Mouse (Mus musculus): Measurements from ENCODE around the gene Nipsnap2. TPM values are rescaled to one million over a fixed set of nuclear protein-coding genes. Genes with fewer than 3 reads are reported as not detected.
A peak's percentile ranks its signal among the peaks of the same experiment; 100 is the strongest.

Gene Nipsnap2
- polyA plus RNA-seq, 1 experiment from 2014 or later = 363 TPM

DNA sequence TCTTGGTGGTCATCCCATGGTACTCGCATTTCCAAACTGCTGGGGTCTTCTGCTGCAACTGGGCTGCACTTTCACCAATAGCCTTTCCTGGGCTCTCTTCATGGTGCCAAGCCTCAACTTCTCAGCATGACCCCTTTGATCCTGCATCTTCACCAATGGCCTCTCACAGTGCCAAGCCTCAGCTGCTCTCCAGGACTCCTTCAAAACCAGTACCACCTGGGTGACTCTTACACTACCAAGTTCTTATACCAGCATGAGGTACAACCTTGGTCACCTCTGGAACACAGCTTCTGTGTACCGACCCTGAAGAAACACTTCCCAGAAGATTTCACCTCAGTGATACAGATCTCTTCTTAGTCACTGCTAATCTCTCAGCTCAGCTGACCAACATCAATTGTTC, 16.5 kb upstream of the Nipsnap2 start, which contains the start of gene Sept14:
Gene Sept14 (minus strand): TSS at position 101 of the 400 bp plus-strand sequence.
- no peak for ATAC-seq (ENCODE audit: insufficient number of reproducible peaks, insufficient read depth, low FRiP score, low read depth)
- Histone ChIP-seq H3K9ac (ENCODE audit: low read length) (no peak within 1 kb of the TSS), H3K9me3 (ENCODE audit: control insufficient read depth, low read length) (no peaks in the 10 kb centered on the region), H3K4me2 (ENCODE audit: low read length) (no peak within 1 kb of the TSS), H3K27ac (replicated peaks in 1 of 2; ENCODE audit: control insufficient read depth in 1 of 2, insufficient read depth in 1 of 2, low read depth in 2 of 2, low read length in 2 of 2) (no peak within 1 kb of the TSS), H3K4me3 (ENCODE audit: control insufficient read depth in 1 of 2, insufficient read depth in 1 of 2, low read depth in 1 of 2, low read length in 2 of 2) (no peak within 1 kb of the TSS), H3K4me1 (ENCODE audit: control insufficient read depth in 2 of 2, insufficient read depth in 2 of 2, low read length in 2 of 2) (no peaks in the 10 kb centered on the region), H3K27me3 (ENCODE audit: control insufficient read depth, insufficient read depth, low read length) (no peaks in the 10 kb centered on the region), H3K36me3 (ENCODE audit: control insufficient read depth, insufficient read depth, low read length) (no peaks in the 10 kb centered on the region)
- WGBS = 62% methylated on average over 2 of the region's 2 CpGs

DNA sequence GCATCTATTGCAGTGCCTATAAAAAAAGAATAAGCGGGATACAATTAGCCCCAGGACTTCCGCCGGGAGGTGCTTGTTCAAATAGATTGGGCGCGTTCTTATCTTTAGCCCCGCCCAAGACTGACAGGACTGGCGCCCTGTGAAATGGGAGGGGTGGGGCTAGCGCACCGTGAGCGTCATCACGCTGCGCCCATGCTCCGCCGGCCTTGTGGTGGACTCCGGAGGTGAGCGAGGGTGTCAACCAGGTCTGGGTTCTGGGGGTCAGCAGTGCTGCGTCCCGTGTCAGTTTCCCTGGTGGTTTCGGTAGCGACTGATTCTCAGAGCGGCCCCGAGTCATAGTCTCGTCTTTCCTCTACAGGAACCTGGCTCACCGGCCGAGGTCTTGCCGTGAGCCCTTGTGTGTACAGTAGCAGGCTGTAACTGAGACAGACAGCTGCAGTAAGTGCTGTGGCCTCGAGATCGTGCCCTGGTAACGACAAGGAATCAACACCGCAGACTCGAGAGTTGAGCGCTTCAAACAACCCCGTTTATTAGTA, 9.5 kb upstream of the Nipsnap2 start, which contains the start of gene Mrps17:
Gene Mrps17 (plus strand): TSS at position 172 of the 536 bp plus-strand sequence.
- Histone ChIP-seq H3K27me3 (ENCODE audit: control insufficient read depth, insufficient read depth, low read length) (no peaks in the 10 kb centered on the region), H3K36me3 (ENCODE audit: control insufficient read depth, insufficient read depth, low read length) (peaks cover 40% of the 10 kb centered on the region), H3K4me3 (ENCODE audit: control insufficient read depth in 1 of 2, insufficient read depth in 1 of 2, low read depth in 1 of 2, low read length in 2 of 2) (peak within 1 kb of the TSS; percentile 67 to 84), H3K4me1 (ENCODE audit: control insufficient read depth in 2 of 2, insufficient read depth in 2 of 2, low read length in 2 of 2) (peaks cover 0 to 8% of the 10 kb centered on the region in 2 experiments; a peak in 2 of 4 replicates), H3K4me2 (ENCODE audit: low read length) (peak within 1 kb of the TSS; percentile 88), H3K9ac (ENCODE audit: low read length) (peak within 1 kb of the TSS; percentile 88), H3K9me3 (ENCODE audit: control insufficient read depth, low read length) (no peaks in the 10 kb centered on the region), H3K27ac (replicated peaks in 1 of 2; ENCODE audit: control insufficient read depth in 1 of 2, insufficient read depth in 1 of 2, low read depth in 2 of 2, low read length in 2 of 2) (peak within 1 kb of the TSS; percentile 46 to 59)
- ATAC-seq (ENCODE audit: insufficient number of reproducible peaks, insufficient read depth, low FRiP score, low read depth) = peak; percentile 96
- under 1% methylated on average over 33 of the region's 33 CpGs for WGBS

DNA sequence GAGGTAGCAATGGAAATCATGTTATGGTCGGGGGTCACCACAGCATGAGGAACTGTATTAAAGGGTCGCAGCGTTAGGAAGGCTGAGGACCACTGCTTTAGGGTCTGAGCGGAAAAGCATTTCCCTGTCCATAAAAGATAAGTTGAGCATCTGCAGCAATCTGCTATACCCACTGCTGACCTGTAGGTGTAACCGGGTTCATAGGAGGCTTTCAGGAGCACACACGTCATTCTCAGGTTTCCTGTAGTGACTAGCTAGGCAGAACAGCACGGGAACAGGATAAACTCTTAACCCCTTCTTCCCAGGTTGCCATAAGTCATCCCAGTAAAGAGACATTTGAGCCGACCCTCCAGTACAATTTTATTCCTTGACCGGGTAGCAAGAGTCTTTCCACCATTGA, 7.8 kb upstream of the Nipsnap2 start:
- Histone ChIP-seq H3K9me3 (ENCODE audit: control insufficient read depth, low read length) (no peaks in the 10 kb centered on the region), H3K4me2 (ENCODE audit: low read length) (no peak overlapping the region), H3K27me3 (ENCODE audit: control insufficient read depth, insufficient read depth, low read length) (no peaks in the 10 kb centered on the region), H3K4me1 (ENCODE audit: control insufficient read depth in 2 of 2, insufficient read depth in 2 of 2, low read length in 2 of 2) (peaks cover 0 to 8% of the 10 kb centered on the region in 2 experiments; a peak in 2 of 4 replicates), H3K36me3 (ENCODE audit: control insufficient read depth, insufficient read depth, low read length) (peaks cover 40% of the 10 kb centered on the region), H3K4me3 (ENCODE audit: control insufficient read depth in 1 of 2, insufficient read depth in 1 of 2, low read depth in 1 of 2, low read length in 2 of 2) (no peak overlapping the region), H3K9ac (ENCODE audit: low read length) (no peak overlapping the region), H3K27ac (replicated peaks in 1 of 2; ENCODE audit: control insufficient read depth in 1 of 2, insufficient read depth in 1 of 2, low read depth in 2 of 2, low read length in 2 of 2) (no peak overlapping the region)
- WGBS = 84% methylated on average over 9 of the region's 9 CpGs
- no peak for ATAC-seq (ENCODE audit: insufficient number of reproducible peaks, insufficient read depth, low FRiP score, low read depth)

DNA sequence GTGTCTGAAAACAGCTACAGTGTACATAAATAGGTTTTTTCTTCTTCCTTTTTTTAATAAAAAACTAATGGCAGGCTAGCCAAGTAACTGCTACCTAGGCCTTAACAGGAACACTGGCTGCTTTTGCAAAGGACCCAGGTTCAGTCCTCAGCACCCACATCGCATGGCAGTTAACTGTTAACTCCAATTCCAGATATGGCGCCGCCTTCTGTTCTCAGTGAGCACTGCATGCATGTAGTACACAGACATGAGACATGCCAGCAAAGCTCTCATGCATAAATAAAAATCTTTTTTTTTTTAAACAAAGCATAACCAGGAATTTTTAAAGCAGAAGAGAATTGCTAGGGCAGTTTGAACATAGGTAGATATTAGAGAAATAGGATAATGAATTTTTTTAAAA, 4.7 kb upstream of the Nipsnap2 start:
- WGBS = 73% methylated on average over 3 of the region's 3 CpGs
- H3K27ac ChIP-seq (replicated peaks in 1 of 2; ENCODE audit: control insufficient read depth in 1 of 2, insufficient read depth in 1 of 2, low read depth in 2 of 2, low read length in 2 of 2) = no peak overlapping the region

DNA sequence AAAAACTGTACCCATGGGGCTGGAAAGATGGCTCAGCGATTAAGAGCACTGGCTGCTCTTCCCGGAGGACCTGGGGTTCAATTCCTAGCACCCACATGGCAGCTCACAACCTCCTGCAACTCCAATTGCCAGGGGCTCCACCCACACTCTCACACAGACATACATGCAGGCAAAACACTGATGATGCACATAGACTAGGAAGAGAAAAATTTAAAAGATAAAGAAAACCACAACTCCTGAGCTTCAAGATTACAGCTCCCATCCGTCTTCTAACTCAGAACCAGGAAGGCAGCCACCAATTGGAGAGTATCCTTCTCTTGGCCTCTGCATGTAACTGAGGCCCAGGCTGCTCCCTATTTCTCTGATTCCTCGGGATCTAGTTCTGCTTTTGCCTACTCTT, 595 bp upstream of the Nipsnap2 start:
- 45% methylated on average over 4 of the region's 4 CpGs for WGBS
- Histone ChIP-seq H3K9ac (ENCODE audit: low read length) (peak overlapping the region; percentile 96), H3K4me1 (ENCODE audit: control insufficient read depth in 2 of 2, insufficient read depth in 2 of 2, low read length in 2 of 2) (peaks cover 13 to 24% of the 10 kb centered on the region in 2 experiments), H3K27me3 (ENCODE audit: control insufficient read depth, insufficient read depth, low read length) (no peaks in the 10 kb centered on the region), H3K27ac (replicated peaks in 1 of 2; ENCODE audit: control insufficient read depth in 1 of 2, insufficient read depth in 1 of 2, low read depth in 2 of 2, low read length in 2 of 2) (peak overlapping the region; percentile 99 to 100; a peak in 3 of 4 replicates), H3K36me3 (ENCODE audit: control insufficient read depth, insufficient read depth, low read length) (peaks cover 14% of the 10 kb centered on the region), H3K9me3 (ENCODE audit: control insufficient read depth, low read length) (no peaks in the 10 kb centered on the region), H3K4me2 (ENCODE audit: low read length) (peak overlapping the region; percentile 70), H3K4me3 (ENCODE audit: control insufficient read depth in 1 of 2, insufficient read depth in 1 of 2, low read depth in 1 of 2, low read length in 2 of 2) (peak overlapping the region; percentile 83 to 95; a peak in 3 of 4 replicates)
- no peak for ATAC-seq (ENCODE audit: insufficient number of reproducible peaks, insufficient read depth, low FRiP score, low read depth)

More for the DNA sequence above, 4.7 kb upstream of the Nipsnap2 start:
- Histone ChIP-seq H3K4me3 (ENCODE audit: control insufficient read depth in 1 of 2, insufficient read depth in 1 of 2, low read depth in 1 of 2, low read length in 2 of 2) (no peak overlapping the region), H3K4me2 (ENCODE audit: low read length) (no peak overlapping the region), H3K9me3 (ENCODE audit: control insufficient read depth, low read length) (no peaks in the 10 kb centered on the region), H3K4me1 (ENCODE audit: control insufficient read depth in 2 of 2, insufficient read depth in 2 of 2, low read length in 2 of 2) (peaks cover 0 to 8% of the 10 kb centered on the region in 2 experiments; a peak in 2 of 4 replicates), H3K36me3 (ENCODE audit: control insufficient read depth, insufficient read depth, low read length) (peaks cover 40% of the 10 kb centered on the region), H3K27me3 (ENCODE audit: control insufficient read depth, insufficient read depth, low read length) (no peaks in the 10 kb centered on the region), H3K9ac (ENCODE audit: low read length) (no peak overlapping the region)
- ATAC-seq (ENCODE audit: insufficient number of reproducible peaks, insufficient read depth, low FRiP score, low read depth) = no peak

- peak overlapping the region; percentile 83 to 95 for H3K4me3 ChIP-seq (ENCODE audit: control insufficient read depth in 1 of 2, insufficient read depth in 1 of 2, low read depth in 1 of 2, low read length in 2 of 2)
- H3K27ac ChIP-seq (replicated peaks in 1 of 2; ENCODE audit: control insufficient read depth in 1 of 2, insufficient read depth in 1 of 2, low read depth in 2 of 2, low read length in 2 of 2) = peak overlapping the region; percentile 99 to 100
- no peaks in the 10 kb centered on the region for H3K27me3 ChIP-seq (ENCODE audit: control insufficient read depth, insufficient read depth, low read length)
- H3K36me3 ChIP-seq (ENCODE audit: control insufficient read depth, insufficient read depth, low read length) = 0 out of 2 replicates have a peak, but pooled peaks cover 4% of the 10 kb centered on the region
- 9% methylated on average over 7 of the region's 7 CpGs for WGBS
- peak overlapping the region; percentile 70 for H3K4me2 ChIP-seq (ENCODE audit: low read length)
- H3K9ac ChIP-seq (ENCODE audit: low read length) = peak overlapping the region; percentile 96
- H3K9me3 ChIP-seq (ENCODE audit: control insufficient read depth, low read length) = no peaks in the 10 kb centered on the region
- H3K4me1 ChIP-seq (ENCODE audit: control insufficient read depth in 2 of 2, insufficient read depth in 2 of 2, low read length in 2 of 2) = peaks cover 25 to 40% of the 10 kb centered on the region in 2 experiments
- no peak for ATAC-seq (ENCODE audit: insufficient number of reproducible peaks, insufficient read depth, low FRiP score, low read depth)
Observed at GRCm38 (mm10) chr5:129725774-129726392, 1.0 kb downstream of the Nipsnap2 start.

DNA sequence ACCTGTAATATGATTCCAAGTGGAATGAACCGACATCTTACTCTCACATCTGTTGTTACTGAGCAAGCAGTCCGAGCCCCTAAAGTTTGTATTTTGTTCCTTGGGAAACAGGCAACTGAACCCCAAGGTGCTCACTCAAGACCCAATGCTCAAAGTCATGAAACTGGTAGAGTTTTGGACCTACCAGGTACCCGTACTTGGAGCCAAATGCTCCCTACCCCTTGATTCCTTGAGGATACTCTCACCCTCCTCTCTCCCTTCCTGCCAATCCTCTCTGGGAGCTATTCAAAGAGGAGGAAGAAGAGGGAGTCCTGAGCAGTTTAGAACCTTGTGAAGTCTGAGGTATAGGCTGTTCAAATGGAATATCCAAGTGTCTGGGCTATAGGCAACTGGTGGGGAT, 1.9 kb downstream of the Nipsnap2 start:
- Histone ChIP-seq H3K27me3 (ENCODE audit: control insufficient read depth, insufficient read depth, low read length) (no peaks in the 10 kb centered on the region), H3K4me2 (ENCODE audit: low read length) (peak overlapping the region; percentile 70), H3K9me3 (ENCODE audit: control insufficient read depth, low read length) (no peaks in the 10 kb centered on the region), H3K4me3 (ENCODE audit: control insufficient read depth in 1 of 2, insufficient read depth in 1 of 2, low read depth in 1 of 2, low read length in 2 of 2) (0 out of 4 replicates have a peak overlapping the region, but pooled peaks of 1 of the 2 experiments have one; percentile 83), H3K36me3 (ENCODE audit: control insufficient read depth, insufficient read depth, low read length) (0 out of 2 replicates have a peak, but pooled peaks cover 4% of the 10 kb centered on the region), H3K4me1 (ENCODE audit: control insufficient read depth in 2 of 2, insufficient read depth in 2 of 2, low read length in 2 of 2) (peaks cover 27 to 45% of the 10 kb centered on the region in 2 experiments), H3K9ac (ENCODE audit: low read length) (no peak overlapping the region), H3K27ac (replicated peaks in 1 of 2; ENCODE audit: control insufficient read depth in 1 of 2, insufficient read depth in 1 of 2, low read depth in 2 of 2, low read length in 2 of 2) (no peak overlapping the region)
- no peak for ATAC-seq (ENCODE audit: insufficient number of reproducible peaks, insufficient read depth, low FRiP score, low read depth)
- 73% methylated on average over 3 of the region's 3 CpGs for WGBS
